Mouse (Mus musculus): ENCODE data around the gene Pyy. TPM values are rescaled to one million over a fixed set of nuclear protein-coding genes. Genes with fewer than 3 reads are reported as not detected.

The Pyy gene
- polyA plus RNA-seq, 1 experiment from 2014 or later = not detected

GRCm38 (mm10) chr11:102102485-102103258, 5.0 kb downstream of the Pyy start:
- ATAC-seq (ENCODE audit: low FRiP score, low TSS enrichment) (no peak), DNase-seq (peak; percentile 92)
- Histone ChIP-seq H3K9ac (replicated peaks; ENCODE audit: low read length) (no peak overlapping the region), H3K9me3 (ENCODE audit: control insufficient read depth, low read length) (no peaks in the 10 kb centered on the region), H3K4me1 (ENCODE audit: control insufficient read depth, insufficient read depth, low read length) (no peaks in the 10 kb centered on the region), H3K36me3 (ENCODE audit: control insufficient read depth, insufficient read depth, low read length) (no peaks in the 10 kb centered on the region), H3K27ac (replicated peaks; ENCODE audit: low read depth, low read length) (no peak overlapping the region), H3K4me2 (ENCODE audit: low read length) (no peak overlapping the region), H3K4me3 (replicated peaks; ENCODE audit: low read depth, low read length) (no peak overlapping the region), H3K27me3 (ENCODE audit: control insufficient read depth, insufficient read depth, low read length) (peaks cover 28% of the 10 kb centered on the region)
- WGBS = 19% methylated on average over 17 of the region's 17 CpGs

GRCm38 (mm10) chr11:102101219-102101618, 6.4 kb downstream of the Pyy start, which contains the start of gene Ppy:
Gene Ppy (minus strand): TSS chr11:102101319.
- DNase-seq (no peak), ATAC-seq (ENCODE audit: low FRiP score, low TSS enrichment) (no peak)
- 79% methylated on average over 4 of the region's 4 CpGs for WGBS
- H3K4me1 ChIP-seq (ENCODE audit: control insufficient read depth, insufficient read depth, low read length) = 0 out of 2 replicates have a peak, but pooled peaks cover 4% of the 10 kb centered on the region
- H3K9ac ChIP-seq (replicated peaks; ENCODE audit: low read length) = no peak within 1 kb of the TSS
- peaks cover 14% of the 10 kb centered on the region for H3K27me3 ChIP-seq (ENCODE audit: control insufficient read depth, insufficient read depth, low read length)
- no peak within 1 kb of the TSS for H3K27ac ChIP-seq (replicated peaks; ENCODE audit: low read depth, low read length)
- H3K36me3 ChIP-seq (ENCODE audit: control insufficient read depth, insufficient read depth, low read length) = no peaks in the 10 kb centered on the region
- no peak within 1 kb of the TSS for H3K4me3 ChIP-seq (replicated peaks; ENCODE audit: low read depth, low read length)
- no peaks in the 10 kb centered on the region for H3K9me3 ChIP-seq (ENCODE audit: control insufficient read depth, low read length)
- no peak within 1 kb of the TSS for H3K4me2 ChIP-seq (ENCODE audit: low read length)

GRCm38 (mm10) chr11:102096887-102097391, 10.7 kb downstream of the Pyy start:
- peak; percentile 81; the same call in 1 of the 2 replicates for ATAC-seq (ENCODE audit: low FRiP score, low TSS enrichment)
- H3K9ac ChIP-seq (replicated peaks; ENCODE audit: low read length) = peak overlapping the region; percentile 3; the same call in 1 of the 2 replicates

GRCm38 (mm10) chr11:102096446-102096845, 11.2 kb downstream of the Pyy start:
- Histone ChIP-seq H3K4me2 (ENCODE audit: low read length) (peak overlapping the region; percentile 51), H3K36me3 (ENCODE audit: control insufficient read depth, insufficient read depth, low read length) (no peaks in the 10 kb centered on the region), H3K27ac (replicated peaks; ENCODE audit: low read depth, low read length) (no peak overlapping the region), H3K27me3 (ENCODE audit: control insufficient read depth, insufficient read depth, low read length) (no peaks in the 10 kb centered on the region), H3K9me3 (ENCODE audit: control insufficient read depth, low read length) (no peaks in the 10 kb centered on the region), H3K4me3 (replicated peaks; ENCODE audit: low read depth, low read length) (0 out of 2 replicates have a peak overlapping the region, but pooled peaks have one; percentile 7), H3K4me1 (ENCODE audit: control insufficient read depth, insufficient read depth, low read length) (0 out of 2 replicates have a peak, but pooled peaks cover 4% of the 10 kb centered on the region), H3K9ac (replicated peaks; ENCODE audit: low read length) (no peak overlapping the region; the same call in 1 of the 2 replicates)
- ATAC-seq (ENCODE audit: low FRiP score, low TSS enrichment) (no peak), DNase-seq (no peak)
- 75% methylated on average over 5 of the region's 5 CpGs for WGBS

More at GRCm38 (mm10) chr11:102096887-102097391, 10.7 kb downstream of the Pyy start:
- H3K4me2 ChIP-seq (ENCODE audit: low read length) = peak overlapping the region; percentile 51
- H3K4me3 ChIP-seq (replicated peaks; ENCODE audit: low read depth, low read length) = 0 out of 2 replicates have a peak overlapping the region, but pooled peaks have one; percentile 7
- no peaks in the 10 kb centered on the region for H3K9me3 ChIP-seq (ENCODE audit: control insufficient read depth, low read length)
- H3K27me3 ChIP-seq (ENCODE audit: control insufficient read depth, insufficient read depth, low read length) = no peaks in the 10 kb centered on the region
- H3K27ac ChIP-seq (replicated peaks; ENCODE audit: low read depth, low read length) = no peak overlapping the region
- WGBS = 5% methylated on average over 18 of the region's 18 CpGs
- no peaks in the 10 kb centered on the region for H3K36me3 ChIP-seq (ENCODE audit: control insufficient read depth, insufficient read depth, low read length)
- H3K4me1 ChIP-seq (ENCODE audit: control insufficient read depth, insufficient read depth, low read length) = 0 out of 2 replicates have a peak, but pooled peaks cover 4% of the 10 kb centered on the region
- DNase-seq = peak; percentile 93

- Histone ChIP-seq H3K9ac (replicated peaks; ENCODE audit: low read length) (no peak overlapping the region), H3K36me3 (ENCODE audit: control insufficient read depth, insufficient read depth, low read length) (no peaks in the 10 kb centered on the region), H3K4me2 (ENCODE audit: low read length) (no peak overlapping the region), H3K27me3 (ENCODE audit: control insufficient read depth, insufficient read depth, low read length) (no peaks in the 10 kb centered on the region), H3K9me3 (ENCODE audit: control insufficient read depth, low read length) (no peaks in the 10 kb centered on the region), H3K27ac (replicated peaks; ENCODE audit: low read depth, low read length) (no peak overlapping the region), H3K4me3 (replicated peaks; ENCODE audit: low read depth, low read length) (no peak overlapping the region), H3K4me1 (ENCODE audit: control insufficient read depth, insufficient read depth, low read length) (0 out of 2 replicates have a peak, but pooled peaks cover 4% of the 10 kb centered on the region)
- DNase-seq (no peak), ATAC-seq (ENCODE audit: low FRiP score, low TSS enrichment) (no peak)
- 78% methylated on average over 3 of the region's 3 CpGs for WGBS
Measured at GRCm38 (mm10) chr11:102095676-102096075, 12.0 kb downstream of the Pyy start.

GRCm38 (mm10) chr11:102089088-102089808, 18.4 kb downstream of the Pyy start:
- under 1% methylated on average over 20 of the region's 20 CpGs for WGBS
- DNase-seq = peak; percentile 90

GRCm38 (mm10) chr11:102087931-102088898, 19.4 kb downstream of the Pyy start, which contains the start of gene Mpp2:
Gene Mpp2 (minus strand): TSS chr11:102088515.
- H3K4me3 ChIP-seq (replicated peaks; ENCODE audit: low read depth, low read length) = peak within 1 kb of the TSS; percentile 62
- no peaks in the 10 kb centered on the region for H3K9me3 ChIP-seq (ENCODE audit: control insufficient read depth, low read length)
- no peaks in the 10 kb centered on the region for H3K27me3 ChIP-seq (ENCODE audit: control insufficient read depth, insufficient read depth, low read length)
- H3K4me1 ChIP-seq (ENCODE audit: control insufficient read depth, insufficient read depth, low read length) = peaks cover 16% of the 10 kb centered on the region
- peak; percentile 91 for DNase-seq
- under 1% methylated on average over 49 of the region's 49 CpGs for WGBS
- peak within 1 kb of the TSS; percentile 73 for H3K4me2 ChIP-seq (ENCODE audit: low read length)
- H3K27ac ChIP-seq (replicated peaks; ENCODE audit: low read depth, low read length) = peak within 1 kb of the TSS; percentile 96
- peaks cover 7% of the 10 kb centered on the region; the same call in 1 of the 2 replicates for H3K36me3 ChIP-seq (ENCODE audit: control insufficient read depth, insufficient read depth, low read length)
- ATAC-seq (ENCODE audit: low FRiP score, low TSS enrichment) = peak; percentile 29
- peak within 1 kb of the TSS; percentile 79 for H3K9ac ChIP-seq (replicated peaks; ENCODE audit: low read length)

More at GRCm38 (mm10) chr11:102089088-102089808, 18.4 kb downstream of the Pyy start:
- Histone ChIP-seq H3K36me3 (ENCODE audit: control insufficient read depth, insufficient read depth, low read length) (peaks cover 7% of the 10 kb centered on the region; the same call in 1 of the 2 replicates), H3K4me2 (ENCODE audit: low read length) (peak overlapping the region; percentile 73), H3K27me3 (ENCODE audit: control insufficient read depth, insufficient read depth, low read length) (no peaks in the 10 kb centered on the region), H3K4me1 (ENCODE audit: control insufficient read depth, insufficient read depth, low read length) (peaks cover 16% of the 10 kb centered on the region), H3K4me3 (replicated peaks; ENCODE audit: low read depth, low read length) (peak overlapping the region; percentile 62), H3K9ac (replicated peaks; ENCODE audit: low read length) (peak overlapping the region; percentile 79; the same call in 1 of the 2 replicates), H3K27ac (replicated peaks; ENCODE audit: low read depth, low read length) (peak overlapping the region; percentile 96), H3K9me3 (ENCODE audit: control insufficient read depth, low read length) (no peaks in the 10 kb centered on the region)
- no peak for ATAC-seq (ENCODE audit: low FRiP score, low TSS enrichment)
